Mouse (Mus musculus): ENCODE measurements around the gene Acap2. TPM values are rescaled to one million over a fixed set of nuclear protein-coding genes. Genes with fewer than 3 reads are reported as not detected.

Gene Acap2
- polyA plus RNA-seq, 1 experiment = 6.3 TPM

- TF ChIP-seq MYOG (IDR thresholded peaks at IDR 0.05; ENCODE audit: control insufficient read depth in 1 of 3, insufficient read depth in 1 of 3, insufficient read length in 2 of 3, low read depth in 2 of 3) (no peak), MYOD1 (IDR thresholded peaks at IDR 0.05; ENCODE audit: control insufficient read depth in 1 of 3, insufficient read length in 2 of 3, low read depth in 2 of 3) (no peak), POLR2AphosphoS2 (IDR thresholded peaks at IDR 0.05; ENCODE audit: insufficient read length, low read depth) (no peak), POLR2A (IDR thresholded peaks at IDR 0.05; ENCODE audit: insufficient read length, low read depth) (no peak), USF1 (IDR thresholded peaks at IDR 0.05; ENCODE audit: low read depth) (no peak), SRF (IDR thresholded peaks at IDR 0.05; ENCODE audit: control insufficient read depth, insufficient read length, low read depth) (no peak), TCF3 (IDR thresholded peaks at IDR 0.05; ENCODE audit: insufficient read length, low read depth) (no peak), TCF12 (IDR thresholded peaks at IDR 0.05; ENCODE audit: insufficient read depth, poor library complexity, severe bottlenecking) (no peak), MAX (IDR thresholded peaks at IDR 0.05; ENCODE audit: low read depth) (no peak), E2F4 (IDR thresholded peaks at IDR 0.05; ENCODE audit: insufficient read depth) (no peak)
- no peak overlapping the region for H3K4me3 ChIP-seq
- no peak overlapping the region for H3K4me2 ChIP-seq (ENCODE audit: low read depth)
- no peaks in the 10 kb centered on the region for H3K36me3 ChIP-seq (ENCODE audit: control insufficient read depth, insufficient read depth)
- H3K79me2 ChIP-seq (ENCODE audit: control insufficient read depth, insufficient read depth) = peaks cover 85% of the 10 kb centered on the region
- H3ac ChIP-seq (ENCODE audit: control insufficient read depth, insufficient read length) = no peak overlapping the region
- no peaks in the 10 kb centered on the region for H3K27me3 ChIP-seq (ENCODE audit: control insufficient read depth, insufficient read depth, insufficient read length)
Measured at GRCm38 (mm10) chr16:31190426-31190825, 10.6 kb downstream of the Acap2 start.

GRCm38 (mm10) chr16:31189291-31189690 is 11.8 kb downstream of the Acap2 start:
- TF ChIP-seq CEBPB (IDR thresholded peaks at IDR 0.05; ENCODE audit: insufficient read depth, poor library complexity, severe bottlenecking) = no peak
- TF ChIP-seq REST (IDR thresholded peaks at IDR 0.05; ENCODE audit: insufficient read depth, insufficient read length) = no peak
- TF ChIP-seq MAX (IDR thresholded peaks at IDR 0.05; ENCODE audit: low read depth) = no peak
- no peak for TF ChIP-seq POLR2AphosphoS2 (IDR thresholded peaks at IDR 0.05; ENCODE audit: insufficient read length, low read depth)
- TF ChIP-seq MYOG (IDR thresholded peaks at IDR 0.05; ENCODE audit: control insufficient read depth in 1 of 3, insufficient read depth in 1 of 3, insufficient read length in 2 of 3, low read depth in 2 of 3) = no peak
- TF ChIP-seq USF1 (IDR thresholded peaks at IDR 0.05; ENCODE audit: low read depth) = no peak
- TF ChIP-seq TCF3 (IDR thresholded peaks at IDR 0.05; ENCODE audit: insufficient read length, low read depth) = no peak
- TF ChIP-seq TCF12 (IDR thresholded peaks at IDR 0.05; ENCODE audit: insufficient read depth, poor library complexity, severe bottlenecking) = no peak
- TF ChIP-seq MYOD1 (IDR thresholded peaks at IDR 0.05; ENCODE audit: control insufficient read depth in 1 of 3, insufficient read length in 2 of 3, low read depth in 2 of 3) = no peak
- no peak for TF ChIP-seq E2F4 (IDR thresholded peaks at IDR 0.05; ENCODE audit: insufficient read depth)
- no peak for TF ChIP-seq SRF (IDR thresholded peaks at IDR 0.05; ENCODE audit: control insufficient read depth, insufficient read length, low read depth)
- TF ChIP-seq POLR2A (IDR thresholded peaks at IDR 0.05; ENCODE audit: insufficient read length, low read depth) = no peak
- H3K27me3 ChIP-seq (ENCODE audit: control insufficient read depth, insufficient read depth, insufficient read length) = no peaks in the 10 kb centered on the region
- H3K4me2 ChIP-seq (ENCODE audit: low read depth) = peak overlapping the region; percentile 25
- H3K36me3 ChIP-seq (ENCODE audit: control insufficient read depth, insufficient read depth) = no peaks in the 10 kb centered on the region
- H3K79me2 ChIP-seq (ENCODE audit: control insufficient read depth, insufficient read depth) = peaks cover 84% of the 10 kb centered on the region
- no peak overlapping the region for H3K4me3 ChIP-seq
- H3ac ChIP-seq (ENCODE audit: control insufficient read depth, insufficient read length) = no peak overlapping the region

GRCm38 (mm10) chr16:31188799-31189198 is 12.2 kb downstream of the Acap2 start:
- no peak overlapping the region for H3K4me3 ChIP-seq
- peaks cover 84% of the 10 kb centered on the region for H3K79me2 ChIP-seq (ENCODE audit: control insufficient read depth, insufficient read depth)
- no peak overlapping the region for H3ac ChIP-seq (ENCODE audit: control insufficient read depth, insufficient read length)
- no peaks in the 10 kb centered on the region for H3K36me3 ChIP-seq (ENCODE audit: control insufficient read depth, insufficient read depth)
- TF ChIP-seq E2F4 (IDR thresholded peaks at IDR 0.05; ENCODE audit: insufficient read depth) (no peak), USF1 (IDR thresholded peaks at IDR 0.05; ENCODE audit: low read depth) (no peak), CEBPB (IDR thresholded peaks at IDR 0.05; ENCODE audit: insufficient read depth, poor library complexity, severe bottlenecking) (no peak), POLR2AphosphoS2 (IDR thresholded peaks at IDR 0.05; ENCODE audit: insufficient read length, low read depth) (no peak), MAX (IDR thresholded peaks at IDR 0.05; ENCODE audit: low read depth) (no peak), MYOG (IDR thresholded peaks at IDR 0.05; ENCODE audit: control insufficient read depth in 1 of 3, insufficient read depth in 1 of 3, insufficient read length in 2 of 3, low read depth in 2 of 3) (no peak), POLR2A (IDR thresholded peaks at IDR 0.05; ENCODE audit: insufficient read length, low read depth) (no peak), MYOD1 (IDR thresholded peaks at IDR 0.05; ENCODE audit: control insufficient read depth in 1 of 3, insufficient read length in 2 of 3, low read depth in 2 of 3) (no peak), SRF (IDR thresholded peaks at IDR 0.05; ENCODE audit: control insufficient read depth, insufficient read length, low read depth) (no peak), REST (IDR thresholded peaks at IDR 0.05; ENCODE audit: insufficient read depth, insufficient read length) (no peak), TCF3 (IDR thresholded peaks at IDR 0.05; ENCODE audit: insufficient read length, low read depth) (no peak), TCF12 (IDR thresholded peaks at IDR 0.05; ENCODE audit: insufficient read depth, poor library complexity, severe bottlenecking) (no peak)
- peak overlapping the region; percentile 25 for H3K4me2 ChIP-seq (ENCODE audit: low read depth)
- H3K27me3 ChIP-seq (ENCODE audit: control insufficient read depth, insufficient read depth, insufficient read length) = no peaks in the 10 kb centered on the region

- Histone ChIP-seq H3K4me2 (ENCODE audit: low read depth) (no peak overlapping the region), H3K36me3 (ENCODE audit: control insufficient read depth, insufficient read depth) (no peaks in the 10 kb centered on the region)
- TF ChIP-seq CEBPB (IDR thresholded peaks at IDR 0.05; ENCODE audit: insufficient read depth, poor library complexity, severe bottlenecking) = no peak
- no peak for TF ChIP-seq TCF3 (IDR thresholded peaks at IDR 0.05; ENCODE audit: insufficient read length, low read depth)
- TF ChIP-seq MAX (IDR thresholded peaks at IDR 0.05; ENCODE audit: low read depth) = no peak
- no peak for TF ChIP-seq E2F4 (IDR thresholded peaks at IDR 0.05; ENCODE audit: insufficient read depth)
- no peak for TF ChIP-seq USF1 (IDR thresholded peaks at IDR 0.05; ENCODE audit: low read depth)
- TF ChIP-seq SRF (IDR thresholded peaks at IDR 0.05; ENCODE audit: control insufficient read depth, insufficient read length, low read depth) = no peak
- TF ChIP-seq TCF12 (IDR thresholded peaks at IDR 0.05; ENCODE audit: insufficient read depth, poor library complexity, severe bottlenecking) = no peak
- TF ChIP-seq REST (IDR thresholded peaks at IDR 0.05; ENCODE audit: insufficient read depth, insufficient read length) = no peak
- no peak for TF ChIP-seq MYOG (IDR thresholded peaks at IDR 0.05; ENCODE audit: control insufficient read depth in 1 of 3, insufficient read depth in 1 of 3, insufficient read length in 2 of 3, low read depth in 2 of 3)
- no peak for TF ChIP-seq POLR2AphosphoS2 (IDR thresholded peaks at IDR 0.05; ENCODE audit: insufficient read length, low read depth)
- TF ChIP-seq POLR2A (IDR thresholded peaks at IDR 0.05; ENCODE audit: insufficient read length, low read depth) = no peak
- TF ChIP-seq MYOD1 (IDR thresholded peaks at IDR 0.05; ENCODE audit: control insufficient read depth in 1 of 3, insufficient read length in 2 of 3, low read depth in 2 of 3) = no peak
Measured at GRCm38 (mm10) chr16:31188270-31188669, 12.8 kb downstream of the Acap2 start.

More at GRCm38 (mm10) chr16:31188270-31188669, 12.8 kb downstream of the Acap2 start:
- H3K27me3 ChIP-seq (ENCODE audit: control insufficient read depth, insufficient read depth, insufficient read length) = no peaks in the 10 kb centered on the region
- H3K79me2 ChIP-seq (ENCODE audit: control insufficient read depth, insufficient read depth) = peaks cover 87% of the 10 kb centered on the region
- no peak overlapping the region for H3ac ChIP-seq (ENCODE audit: control insufficient read depth, insufficient read length)
- no peak overlapping the region for H3K4me3 ChIP-seq
